Mouse (Mus musculus): ENCODE results near the gene Coq8b.

DNA sequence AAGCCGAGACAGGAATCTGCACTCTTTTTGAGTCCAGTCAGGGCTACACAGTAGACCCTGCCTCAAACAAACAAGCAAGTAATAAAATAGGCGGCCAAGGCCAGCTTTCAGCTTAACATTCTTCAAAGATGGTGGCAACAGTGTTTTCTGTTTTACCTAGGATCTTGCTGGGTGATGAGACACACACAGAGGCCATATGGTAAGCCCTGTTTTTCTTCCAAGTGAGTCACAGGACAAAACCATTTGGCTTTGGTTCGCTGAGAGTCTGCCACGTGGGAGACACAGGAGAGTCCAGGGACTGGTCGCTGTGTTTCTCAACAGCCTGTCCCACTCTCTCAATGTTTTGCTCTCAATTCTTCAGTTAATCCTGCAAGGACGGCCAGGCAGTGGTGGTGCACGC is 14.2 kb upstream of the Coq8b start:
- no peak for TF ChIP-seq CHD2 (IDR thresholded peaks at IDR 0.05; ENCODE audit: low read depth, low read length)
- no peak for TF ChIP-seq HCFC1 (IDR thresholded peaks at IDR 0.05; ENCODE audit: borderline replicate concordance, insufficient read depth, low read length)
- TF ChIP-seq MAFK (IDR thresholded peaks at IDR 0.05; ENCODE audit: insufficient read depth, low read depth, low read length): no peak
- no peak for TF ChIP-seq ZNF384 (IDR thresholded peaks at IDR 0.05; ENCODE audit: low read depth, low read length)
- no peak for TF ChIP-seq ZC3H11A (IDR thresholded peaks at IDR 0.05; ENCODE audit: borderline replicate concordance, low read depth, low read length)

Data from ES-E14 (cell line).